Mouse (Mus musculus): ENCODE results near the gene Pde4b. TPM values are rescaled to one million over a fixed set of nuclear protein-coding genes. Genes with fewer than 3 reads are reported as not detected.

Gene Pde4b
- polyA plus RNA-seq, 1 experiment, result 87.4 TPM

DNA sequence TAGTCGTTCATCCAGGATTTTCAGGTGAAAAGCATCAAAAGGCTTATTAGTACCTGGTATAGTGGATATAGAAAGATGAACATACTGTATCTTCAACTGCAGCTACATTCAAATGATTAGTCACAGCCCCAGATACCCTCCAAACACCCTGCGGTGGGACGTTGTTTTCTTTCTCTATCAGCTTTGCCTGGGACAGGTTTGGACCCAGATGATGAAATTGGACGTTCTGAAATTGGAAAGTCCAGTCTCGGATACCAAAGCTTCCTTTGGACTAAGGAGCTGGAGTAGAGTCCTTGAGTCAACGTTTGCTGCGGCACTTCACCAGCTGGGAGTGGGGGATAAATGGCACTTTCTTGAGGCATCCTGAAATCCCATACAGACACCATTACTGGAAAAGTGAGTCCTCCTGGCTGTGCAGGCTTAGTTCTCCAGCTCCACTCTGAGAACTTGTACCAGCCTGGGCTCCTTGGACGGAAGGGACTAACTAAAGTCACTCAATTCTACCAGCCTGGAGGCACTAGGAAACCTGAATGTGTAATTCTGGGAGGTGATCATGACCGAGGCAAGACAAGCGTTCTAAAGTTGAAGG is 487.4 kb downstream of the Pde4b start:
- 0 out of 2 replicates have a peak overlapping the region, but pooled peaks have one; percentile 4 for H3K27ac ChIP-seq (ENCODE audit: insufficient read depth, low read length)
- H3K4me1 ChIP-seq (ENCODE audit: control insufficient read depth, insufficient read depth, low read length), result no peaks in the 10 kb centered on the region
- H3K4me3 ChIP-seq (ENCODE audit: insufficient read depth, low read length), result no peak overlapping the region
- TF ChIP-seq POLR2A (IDR thresholded peaks at IDR 0.05; ENCODE audit: extremely low read depth, insufficient read depth, low read length), result no peak
- no peak for TF ChIP-seq CTCF (IDR thresholded peaks at IDR 0.05; ENCODE audit: extremely low read depth, insufficient read depth, low read length)

DNA sequence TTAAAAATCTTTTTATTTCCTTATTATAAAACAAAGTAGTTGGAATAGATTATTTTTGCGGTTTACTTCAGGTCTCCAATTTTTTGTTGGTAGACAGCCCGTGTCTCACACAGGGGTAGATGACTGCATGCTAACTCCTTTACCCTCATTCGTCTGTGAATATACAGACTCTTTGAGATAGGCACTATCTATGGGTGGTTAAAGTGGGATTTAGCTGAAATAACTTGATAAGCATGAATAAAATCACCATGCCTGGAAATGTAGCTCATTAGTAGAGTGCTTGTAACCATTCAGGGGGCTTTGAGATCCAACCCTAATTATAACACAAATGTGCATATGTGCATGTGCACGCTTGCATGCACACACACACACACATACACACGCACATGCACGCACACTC is 488.8 kb downstream of the Pde4b start:
- H3K4me3 ChIP-seq (ENCODE audit: insufficient read depth, low read length), result no peak overlapping the region

DNA sequence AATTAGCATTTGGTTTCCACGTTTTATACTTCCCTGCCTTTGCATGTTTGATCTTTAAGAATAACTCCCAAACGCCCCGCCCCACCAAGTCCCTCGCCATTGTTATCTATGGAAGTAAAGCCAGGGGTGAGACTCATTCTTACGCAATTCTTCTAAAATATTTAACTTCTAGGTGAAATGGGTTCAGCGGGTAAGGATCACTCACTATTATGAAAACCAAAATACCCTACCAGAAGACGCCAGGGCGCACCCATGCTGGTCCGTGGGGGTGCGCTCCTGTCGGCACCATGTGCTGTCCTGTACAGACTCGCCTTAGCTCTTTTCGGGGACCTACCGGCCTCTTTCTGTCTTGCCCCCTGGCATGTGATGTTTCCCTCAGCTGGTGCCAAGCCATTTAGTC is 490.3 kb downstream of the Pde4b start:
- TF ChIP-seq CTCF (IDR thresholded peaks at IDR 0.05; ENCODE audit: extremely low read depth, insufficient read depth, low read length), result no peak
- no peak for TF ChIP-seq POLR2A (IDR thresholded peaks at IDR 0.05; ENCODE audit: extremely low read depth, insufficient read depth, low read length)
- Histone ChIP-seq H3K4me3 (ENCODE audit: insufficient read depth, low read length) (no peak overlapping the region), H3K4me1 (ENCODE audit: control insufficient read depth, insufficient read depth, low read length) (no peaks in the 10 kb centered on the region; the same call in 1 of the 2 replicates), H3K27ac (ENCODE audit: insufficient read depth, low read length) (peak overlapping the region; percentile 45; the same call in 1 of the 2 replicates)

More for the DNA sequence above, 488.8 kb downstream of the Pde4b start:
- no peaks in the 10 kb centered on the region; the same call in 1 of the 2 replicates for H3K4me1 ChIP-seq (ENCODE audit: control insufficient read depth, insufficient read depth, low read length)
- TF ChIP-seq POLR2A (IDR thresholded peaks at IDR 0.05; ENCODE audit: extremely low read depth, insufficient read depth, low read length) (no peak), CTCF (IDR thresholded peaks at IDR 0.05; ENCODE audit: extremely low read depth, insufficient read depth, low read length) (no peak)
- no peak overlapping the region for H3K27ac ChIP-seq (ENCODE audit: insufficient read depth, low read length)

DNA sequence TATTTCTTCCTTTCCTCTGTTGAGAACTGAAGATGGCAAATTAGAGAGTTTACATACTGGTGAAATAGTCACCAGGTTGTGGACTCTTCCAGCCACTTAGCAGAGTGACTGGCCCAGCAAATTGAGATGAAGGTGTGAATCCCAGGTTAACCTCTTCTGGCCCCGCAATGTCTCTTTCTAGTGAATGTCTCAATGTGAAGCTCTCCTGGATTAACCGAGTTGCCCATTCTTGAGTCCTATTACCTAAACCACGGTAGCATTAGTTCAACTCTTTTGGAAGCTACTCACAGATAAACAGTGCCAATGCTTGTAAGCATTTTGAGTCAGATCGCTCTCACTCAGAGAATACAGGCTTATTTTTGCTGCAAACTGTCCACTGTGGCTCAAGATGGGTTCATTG is 491.7 kb downstream of the Pde4b start:
- Histone ChIP-seq H3K4me3 (ENCODE audit: insufficient read depth, low read length) (no peak overlapping the region), H3K4me1 (ENCODE audit: control insufficient read depth, insufficient read depth, low read length) (no peaks in the 10 kb centered on the region; the same call in 1 of the 2 replicates), H3K27ac (ENCODE audit: insufficient read depth, low read length) (no peak overlapping the region)
- no peak for TF ChIP-seq CTCF (IDR thresholded peaks at IDR 0.05; ENCODE audit: extremely low read depth, insufficient read depth, low read length)
- no peak for TF ChIP-seq POLR2A (IDR thresholded peaks at IDR 0.05; ENCODE audit: extremely low read depth, insufficient read depth, low read length)

DNA sequence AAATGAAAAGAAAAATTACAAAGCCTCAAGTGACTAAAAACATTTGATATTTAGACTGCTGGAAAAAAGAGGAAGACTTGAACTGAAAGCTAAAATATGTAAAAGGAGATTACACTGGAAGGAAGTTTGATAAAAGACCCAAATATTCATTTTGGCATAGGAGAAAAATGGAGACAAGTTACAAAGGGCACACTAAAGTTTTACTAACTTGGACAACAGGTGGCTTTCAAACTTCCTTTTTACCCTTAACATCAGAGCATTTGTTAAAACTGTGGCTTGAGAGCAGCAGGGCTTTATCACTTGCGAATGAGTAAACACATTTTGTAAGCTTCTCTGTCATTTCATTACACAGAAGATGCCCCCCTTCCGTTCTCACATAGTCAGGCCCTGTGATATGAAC is 492.4 kb downstream of the Pde4b start:
- Histone ChIP-seq H3K4me1 (ENCODE audit: control insufficient read depth, insufficient read depth, low read length) (no peaks in the 10 kb centered on the region; the same call in 1 of the 2 replicates), H3K4me3 (ENCODE audit: insufficient read depth, low read length) (no peak overlapping the region), H3K27ac (ENCODE audit: insufficient read depth, low read length) (no peak overlapping the region; the same call in 1 of the 2 replicates)
- TF ChIP-seq POLR2A (IDR thresholded peaks at IDR 0.05; ENCODE audit: extremely low read depth, insufficient read depth, low read length), result no peak
- TF ChIP-seq CTCF (IDR thresholded peaks at IDR 0.05; ENCODE audit: extremely low read depth, insufficient read depth, low read length), result no peak

DNA sequence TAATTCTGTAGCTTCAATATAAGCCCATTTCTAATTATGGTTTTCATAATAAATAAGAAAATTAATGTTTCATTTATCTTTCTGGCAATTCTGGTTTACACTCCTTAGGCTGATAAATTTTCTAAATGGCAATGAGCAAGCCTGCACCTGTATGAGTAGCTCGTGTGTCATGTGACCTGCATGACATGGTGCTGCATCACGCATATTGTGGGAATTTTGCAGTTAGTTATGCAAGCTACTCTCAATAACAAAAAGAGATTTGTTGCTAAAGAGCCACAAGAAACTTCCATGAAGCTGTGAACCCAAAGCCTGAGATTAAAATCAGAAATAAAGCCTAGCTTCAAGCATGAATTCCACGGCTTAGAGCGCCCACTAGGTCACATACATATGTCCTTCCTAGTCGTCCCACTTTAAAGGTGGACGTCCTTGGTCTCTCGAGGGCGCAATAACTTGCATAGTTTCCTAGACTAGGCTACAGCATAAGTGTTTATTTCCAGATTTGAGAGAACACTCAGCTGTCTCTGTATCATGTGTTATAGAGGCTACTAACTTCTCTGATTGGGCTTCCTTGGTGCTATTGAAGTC is 494.9 kb downstream of the Pde4b start:
- H3K4me1 ChIP-seq (ENCODE audit: control insufficient read depth, insufficient read depth, low read length), result peaks cover 2% of the 10 kb centered on the region; the same call in 1 of the 2 replicates
- H3K27ac ChIP-seq (ENCODE audit: insufficient read depth, low read length), result no peak overlapping the region
- H3K4me3 ChIP-seq (ENCODE audit: insufficient read depth, low read length), result no peak overlapping the region
- TF ChIP-seq CTCF (IDR thresholded peaks at IDR 0.05; ENCODE audit: extremely low read depth, insufficient read depth, low read length) (no peak), POLR2A (IDR thresholded peaks at IDR 0.05; ENCODE audit: extremely low read depth, insufficient read depth, low read length) (no peak)

DNA sequence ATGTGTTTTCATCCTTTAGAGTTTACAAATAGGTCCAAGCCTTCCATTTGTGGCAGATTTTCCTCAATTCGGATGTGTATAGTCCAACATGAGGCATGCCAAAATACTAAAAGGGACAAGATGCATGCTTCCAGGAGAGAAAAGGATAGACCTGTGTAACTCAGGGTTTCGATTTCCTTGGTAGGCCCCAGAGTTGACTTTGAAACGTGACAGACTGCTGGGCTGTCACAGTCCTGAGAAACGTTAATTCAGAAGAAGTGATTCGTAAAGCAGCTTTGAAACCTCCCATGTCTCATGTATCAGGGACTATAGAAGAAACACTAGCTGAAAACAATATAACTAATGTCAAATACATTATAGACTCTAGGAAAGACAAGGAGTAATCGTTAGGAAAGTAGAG is 495.6 kb downstream of the Pde4b start:
- H3K4me1 ChIP-seq (ENCODE audit: control insufficient read depth, insufficient read depth, low read length), result peaks cover 2% of the 10 kb centered on the region; the same call in 1 of the 2 replicates
- no peak for TF ChIP-seq POLR2A (IDR thresholded peaks at IDR 0.05; ENCODE audit: extremely low read depth, insufficient read depth, low read length)
- no peak for TF ChIP-seq CTCF (IDR thresholded peaks at IDR 0.05; ENCODE audit: extremely low read depth, insufficient read depth, low read length)
- H3K4me3 ChIP-seq (ENCODE audit: insufficient read depth, low read length), result no peak overlapping the region
- no peak overlapping the region for H3K27ac ChIP-seq (ENCODE audit: insufficient read depth, low read length)

DNA sequence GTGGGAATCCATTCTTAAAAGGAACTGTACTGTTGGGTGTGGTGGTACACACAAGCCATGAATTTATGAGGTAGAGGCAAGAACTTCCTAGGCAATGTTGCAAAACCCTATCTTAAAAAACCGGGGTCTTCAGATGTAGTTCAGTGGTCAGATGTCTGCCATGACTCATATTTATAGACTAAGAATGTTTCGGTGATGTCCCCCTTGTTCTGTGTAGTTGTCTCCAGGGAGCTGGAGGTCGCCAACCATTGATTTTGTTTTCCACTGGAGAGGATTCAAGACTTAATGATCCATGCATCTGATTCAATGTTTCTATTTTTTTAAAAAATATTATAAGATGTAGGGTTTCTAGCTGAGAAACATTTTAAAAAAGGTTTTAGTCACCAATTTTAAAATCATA is 496.1 kb downstream of the Pde4b start:
- TF ChIP-seq CTCF (IDR thresholded peaks at IDR 0.05; ENCODE audit: extremely low read depth, insufficient read depth, low read length), result no peak
- H3K4me3 ChIP-seq (ENCODE audit: insufficient read depth, low read length), result no peak overlapping the region

DNA sequence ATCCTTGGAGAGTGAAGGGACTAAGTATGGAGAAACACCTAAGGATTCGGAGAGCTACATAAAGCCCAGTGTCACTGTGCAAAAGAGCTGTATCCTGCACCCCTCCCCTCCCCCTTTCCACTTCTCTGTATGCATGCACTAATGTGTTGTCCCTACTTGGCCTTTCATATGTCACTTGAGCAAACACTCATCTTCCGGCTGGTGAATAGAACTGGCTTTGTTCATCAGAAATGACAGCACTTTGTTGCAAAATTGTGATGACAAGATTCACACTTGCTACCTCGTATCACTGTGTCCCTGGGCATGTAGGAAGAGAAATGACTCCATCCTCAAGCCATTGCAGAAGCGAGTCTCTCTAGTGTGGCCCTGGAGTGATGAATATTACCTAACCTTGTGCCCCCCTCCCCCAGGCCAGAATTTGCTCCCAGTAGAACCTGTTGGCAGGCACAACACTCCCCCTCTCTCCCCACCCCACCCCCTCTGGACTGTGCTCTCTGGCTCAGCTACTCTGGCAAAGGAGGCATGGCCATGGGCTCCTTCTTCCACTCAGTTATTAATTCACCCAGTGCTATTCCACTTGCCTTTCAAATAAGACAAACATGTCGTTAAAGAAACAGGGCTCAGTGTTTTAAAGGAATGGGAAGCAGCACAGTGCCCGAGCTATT is 497.4 kb downstream of the Pde4b start:
- TF ChIP-seq CTCF (IDR thresholded peaks at IDR 0.05; ENCODE audit: extremely low read depth, insufficient read depth, low read length), result no peak
- no peak for TF ChIP-seq POLR2A (IDR thresholded peaks at IDR 0.05; ENCODE audit: extremely low read depth, insufficient read depth, low read length)
- Histone ChIP-seq H3K27ac (ENCODE audit: insufficient read depth, low read length) (no peak overlapping the region), H3K4me1 (ENCODE audit: control insufficient read depth, insufficient read depth, low read length) (peaks cover 4% of the 10 kb centered on the region), H3K4me3 (ENCODE audit: insufficient read depth, low read length) (no peak overlapping the region)

More for the DNA sequence above, 496.1 kb downstream of the Pde4b start:
- Histone ChIP-seq H3K4me1 (ENCODE audit: control insufficient read depth, insufficient read depth, low read length) (peaks cover 2% of the 10 kb centered on the region), H3K27ac (ENCODE audit: insufficient read depth, low read length) (no peak overlapping the region)

DNA sequence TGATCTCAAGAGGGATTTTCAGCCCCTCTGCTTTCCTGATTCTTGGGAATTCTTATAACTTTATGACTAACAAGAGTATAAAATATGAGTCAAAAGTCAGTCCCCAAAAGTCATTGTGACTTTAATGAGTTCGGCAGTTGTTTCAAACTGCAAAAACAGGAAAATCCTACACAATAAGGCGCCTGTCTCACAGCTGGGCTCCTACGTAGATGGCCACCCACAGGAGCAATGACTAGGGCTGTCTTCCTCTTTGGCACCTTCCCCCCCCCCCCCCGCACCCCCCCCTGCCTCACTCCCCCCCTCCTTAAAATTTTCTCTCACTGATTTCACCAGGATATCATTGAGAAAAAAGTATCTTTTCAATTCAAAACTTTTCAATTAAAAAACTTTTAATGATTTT is 498.2 kb downstream of the Pde4b start:
- peaks cover 4% of the 10 kb centered on the region for H3K4me1 ChIP-seq (ENCODE audit: control insufficient read depth, insufficient read depth, low read length)
- no peak overlapping the region for H3K27ac ChIP-seq (ENCODE audit: insufficient read depth, low read length)
- TF ChIP-seq CTCF (IDR thresholded peaks at IDR 0.05; ENCODE audit: extremely low read depth, insufficient read depth, low read length) (no peak), POLR2A (IDR thresholded peaks at IDR 0.05; ENCODE audit: extremely low read depth, insufficient read depth, low read length) (no peak)
- H3K4me3 ChIP-seq (ENCODE audit: insufficient read depth, low read length), result no peak overlapping the region
